Mouse (Mus musculus) stomach, postnatal 0 days (tissue): ENCODE measurements around the gene Adam11. TPM values are rescaled to one million over a fixed set of nuclear protein-coding genes. Genes with fewer than 3 reads are reported as not detected.

Experiments
- ATAC-seq: fragments of 200-750 bp; cut with Nextera tagmentation; 2 replicates; pipeline ENCODE4 v1.8.0; 2017; ENCODE audit not compliant: low FRiP score, low TSS enrichment
- DNase-seq: peaks from one replicate; pipeline ENCODE4 v3.0.0-alpha.2; 2016; ENCODE audit warnings: low spot score
- H3K27ac ChIP-seq: fragments of 300-500 bp; sonication (generic); replicated peaks from 2 replicates; pipeline ENCODE4 v1.5.1; 2014; ENCODE audit warnings: mild to moderate bottlenecking, control low read depth
- H3K27me3 ChIP-seq: fragments of 300-500 bp; sonication (generic); 2 replicates; pipeline ENCODE4 v1.6.1; 2014; ENCODE audit warnings: low read length; ENCODE audit not compliant: control insufficient read depth, insufficient read depth
- H3K36me3 ChIP-seq: fragments of 300-500 bp; sonication (generic); 2 replicates; pipeline ENCODE4 v1.6.1; 2014; ENCODE audit warnings: low read length, mixed read lengths; ENCODE audit not compliant: control insufficient read depth, insufficient read depth
- H3K4me1 ChIP-seq: fragments of 300-500 bp; sonication (generic); replicated peaks from 2 replicates; pipeline ENCODE4 v1.6.1; 2014; ENCODE audit warnings: antibody characterized with exemption; ENCODE audit not compliant: control insufficient read depth, insufficient read depth
- H3K4me2 ChIP-seq: fragments of 300-500 bp; sonication (generic); replicated peaks from 2 replicates; pipeline ENCODE4 v1.6.1; 2014; ENCODE audit warnings: low read depth, mild to moderate bottlenecking, control low read depth, moderate library complexity
- H3K4me3 ChIP-seq: fragments of 300-500 bp; sonication (generic); 2 replicates; pipeline ENCODE4 v1.5.1; 2014; ENCODE audit warnings: low read depth, low read length, control low read depth
- H3K9ac ChIP-seq: fragments of 300-500 bp; sonication (generic); 2 replicates; pipeline ENCODE4 v1.6.1; 2014; ENCODE audit warnings: mild to moderate bottlenecking, low read length, control low read depth, mixed read lengths
- H3K9me3 ChIP-seq: fragments of 300-500 bp; sonication (generic); 2 replicates; pipeline ENCODE4 v1.6.1; 2016; ENCODE audit warnings: low read length; ENCODE audit not compliant: control insufficient read depth
- CTCF ChIP-seq: IDR thresholded peaks from 2 replicates; pipeline ENCODE4 v1.5.1; 2016; ENCODE audit warnings: antibody characterized with exemption, low read depth, mild to moderate bottlenecking, moderate library complexity
- EP300 ChIP-seq: optimal IDR thresholded peaks from 2 replicates; pipeline ENCODE3; 2016; ENCODE audit warnings: antibody characterized with exemption
- WGBS: fragments of 180-500 bp; shearing (Covaris S2); extraction: QIAGEN DNeasy Blood & Tissue Kit; methylation state at CpG from one replicate; pipeline ENCODE4 v1.1.7; 2014; 5-methylcytosine and 5-hydroxymethylcytosine counted together
- polyA plus RNA-seq: library from polyadenylated mRNA; unstranded; fragments of >200 nt; fragmentation: Nextera tagmentation; extraction: Ambion mirVana; gene quantifications from 2 replicates; pipeline ENCODE4 v1.2.1, GENCODE M21; 2015

Adam11 gene
- polyA plus RNA-seq, 1 experiment from 2014 or later = 1.8 TPM

DNA sequence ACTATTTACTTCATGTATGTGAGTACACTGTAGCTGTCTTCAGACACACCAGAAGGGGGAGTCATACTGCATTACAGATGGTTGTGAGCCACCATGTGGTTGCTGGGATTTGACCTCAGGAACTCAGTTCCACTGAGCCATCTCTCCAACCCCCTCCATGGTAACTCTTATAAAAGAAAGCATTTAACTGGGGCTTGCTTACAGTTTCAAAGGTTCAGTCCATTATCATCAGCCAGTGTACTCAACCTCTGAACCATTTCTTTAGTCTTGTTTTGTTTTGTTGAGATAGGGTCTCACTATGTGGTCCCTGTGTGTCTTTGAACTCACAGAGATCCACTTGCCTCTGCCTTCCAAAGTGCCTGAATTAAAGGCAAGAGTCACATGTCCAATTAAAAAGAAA, 53.6 kb downstream of the Adam11 start:
- ATAC-seq (no peak), DNase-seq (no peak)
- Histone ChIP-seq H3K27ac (no peak overlapping the region), H3K4me1 (no peaks in the 10 kb centered on the region), H3K9me3 (no peaks in the 10 kb centered on the region), H3K4me2 (no peak overlapping the region), H3K27me3 (no peaks in the 10 kb centered on the region), H3K4me3 (no peak overlapping the region), H3K36me3 (no peaks in the 10 kb centered on the region), H3K9ac (no peak overlapping the region)
- TF ChIP-seq EP300 (no peak), CTCF (peak; percentile 33)

DNA sequence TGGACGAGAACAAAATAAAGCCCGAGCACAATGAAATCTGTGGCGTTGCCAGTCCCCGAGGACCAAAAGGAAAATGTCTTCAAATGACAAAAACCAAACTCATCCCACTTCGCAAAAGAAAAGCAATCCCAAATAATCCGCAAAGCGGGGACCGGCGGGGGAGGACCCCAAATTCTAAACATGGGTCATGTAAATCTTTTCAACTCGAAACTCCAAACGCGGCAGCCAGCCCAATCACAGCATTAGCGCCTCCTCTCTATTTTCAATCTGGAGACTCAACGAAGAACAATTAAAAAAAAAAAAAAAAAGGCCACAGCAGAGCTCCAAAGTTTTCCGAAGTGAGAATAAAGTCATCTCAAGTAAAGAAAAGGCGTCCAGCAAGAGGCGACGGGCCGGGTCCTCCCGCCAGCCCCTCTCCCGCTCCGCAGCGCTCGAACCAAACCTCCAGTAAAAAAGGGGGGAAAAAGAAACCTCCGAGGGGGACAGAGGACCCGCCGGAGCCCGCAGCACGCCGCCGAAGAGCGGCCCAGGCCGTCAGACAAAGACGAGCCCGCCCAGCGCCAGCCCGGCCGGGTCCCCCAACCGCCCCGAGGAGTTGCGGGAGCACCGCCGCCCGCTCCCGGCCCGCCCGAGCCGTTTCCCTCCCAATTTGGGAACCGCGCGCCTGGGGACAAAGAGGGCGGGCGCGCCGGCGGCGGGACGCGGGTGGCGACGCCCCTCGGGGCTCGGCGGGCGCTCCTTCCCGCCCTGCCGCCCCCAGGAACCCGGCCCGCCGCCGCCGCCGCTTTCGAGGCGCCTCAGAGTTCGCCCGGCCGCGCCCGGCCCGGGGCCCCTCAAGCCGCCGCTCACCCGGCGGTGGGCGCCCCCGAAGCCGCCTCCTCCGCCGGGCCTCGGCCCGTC, 57.1 kb downstream of the Adam11 start:
- TF ChIP-seq CTCF (peak; percentile 17; the same call in 1 of the 2 replicates), EP300 (no peak)
- Histone ChIP-seq H3K27me3 (no peaks in the 10 kb centered on the region), H3K36me3 (no peaks in the 10 kb centered on the region), H3K9me3 (no peaks in the 10 kb centered on the region), H3K4me3 (peak overlapping the region; percentile 76), H3K4me1 (no peaks in the 10 kb centered on the region), H3K4me2 (peak overlapping the region; percentile 82), H3K27ac (peak overlapping the region; percentile 96), H3K9ac (peak overlapping the region; percentile 84)
- DNase-seq = peak; percentile 45
- WGBS = under 1% methylated on average over 53 of the region's 92 CpGs
- peak; percentile 49; the same call in 1 of the 2 replicates for ATAC-seq

DNA sequence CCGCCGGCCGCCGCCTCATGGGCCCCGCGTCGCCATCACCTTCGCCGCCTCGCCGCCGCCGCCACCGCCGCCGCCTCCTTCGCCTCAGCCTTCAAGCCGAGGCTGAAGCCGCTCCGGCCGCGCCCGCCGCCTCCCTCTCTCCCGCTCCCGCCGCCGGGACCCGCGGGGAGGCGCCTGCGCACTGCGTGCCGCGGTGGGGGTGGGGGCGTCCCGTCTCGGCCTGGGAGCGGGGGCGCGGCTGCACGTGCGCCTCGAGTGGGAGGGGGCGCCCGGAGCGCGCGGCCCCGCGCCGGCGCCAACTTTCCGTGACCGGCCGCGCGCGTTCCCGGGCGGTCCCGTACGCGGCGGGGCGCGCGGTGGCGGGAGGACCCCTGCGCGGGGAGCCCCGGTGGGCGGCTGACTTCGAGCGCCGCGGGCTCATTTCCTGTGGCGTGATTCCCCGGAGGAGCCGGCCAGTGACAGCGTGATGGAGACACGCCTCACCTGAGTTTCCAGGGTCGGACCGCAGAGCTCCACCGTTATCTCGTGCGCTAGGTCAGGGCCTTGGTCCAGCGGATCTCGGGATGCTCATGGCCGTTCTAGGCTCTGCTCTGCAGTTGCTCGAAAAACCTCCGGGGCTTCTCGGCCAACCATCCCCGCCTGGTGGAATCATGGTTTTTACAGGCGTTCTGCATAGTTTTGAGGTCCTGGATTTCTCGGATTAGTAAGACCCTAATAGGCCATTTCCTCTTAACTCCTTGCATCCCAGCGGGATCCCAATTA, 58.0 kb downstream of the Adam11 start, which contains the start of gene Gjc1:
Gene Gjc1 (minus strand): TSS at position 680 of the 762 bp plus-strand sequence.
- peak; percentile 68 for DNase-seq
- Histone ChIP-seq H3K27ac (peak within 1 kb of the TSS; percentile 96), H3K27me3 (no peaks in the 10 kb centered on the region), H3K9me3 (no peaks in the 10 kb centered on the region), H3K4me3 (peak within 1 kb of the TSS; percentile 76), H3K9ac (peak within 1 kb of the TSS; percentile 84), H3K36me3 (no peaks in the 10 kb centered on the region), H3K4me2 (peak within 1 kb of the TSS; percentile 82), H3K4me1 (no peaks in the 10 kb centered on the region)
- peak; percentile 52 for TF ChIP-seq CTCF
- no peak for TF ChIP-seq EP300
- peak; percentile 85 for ATAC-seq
- WGBS = 1% methylated on average over 58 of the region's 97 CpGs

DNA sequence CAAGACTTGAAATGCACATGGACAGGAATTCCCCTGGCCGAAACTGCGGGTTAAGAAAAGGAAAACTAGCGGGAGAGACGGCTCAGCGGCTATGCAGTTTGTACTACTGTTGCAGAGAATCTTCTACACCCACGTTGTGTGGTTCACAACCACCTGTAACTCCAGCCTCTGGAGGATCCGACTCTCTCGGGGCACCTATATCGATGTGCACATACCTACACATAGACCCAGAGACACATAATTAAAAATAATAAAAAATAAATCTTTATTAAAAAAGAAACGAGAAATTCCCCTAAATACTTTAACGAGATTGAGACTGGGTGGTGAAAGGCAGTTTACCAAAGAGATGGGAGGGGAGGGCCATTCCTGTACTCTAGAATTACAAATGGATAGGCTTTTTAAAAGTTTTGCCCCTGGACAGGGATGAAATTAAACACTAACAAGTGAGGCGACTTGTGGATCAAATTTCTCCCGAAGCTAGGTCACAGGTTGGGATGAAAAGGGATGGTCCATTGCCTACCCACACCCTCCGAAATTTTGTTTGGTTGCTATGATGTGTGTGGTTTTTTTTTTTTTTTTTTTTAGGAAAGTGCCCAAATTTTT, 58.6 kb downstream of the Adam11 start:
- no peaks in the 10 kb centered on the region for H3K36me3 ChIP-seq
- no peak overlapping the region for H3K9ac ChIP-seq
- no peak for TF ChIP-seq CTCF
- TF ChIP-seq EP300 = no peak
- H3K4me3 ChIP-seq = peak overlapping the region; percentile 76
- H3K4me1 ChIP-seq = no peaks in the 10 kb centered on the region
- no peaks in the 10 kb centered on the region for H3K27me3 ChIP-seq
- DNase-seq (no peak), ATAC-seq (no peak)
- no peaks in the 10 kb centered on the region for H3K9me3 ChIP-seq
- 11% methylated on average over 14 of the region's 14 CpGs for WGBS
- peak overlapping the region; percentile 82 for H3K4me2 ChIP-seq
- H3K27ac ChIP-seq = peak overlapping the region; percentile 96

DNA sequence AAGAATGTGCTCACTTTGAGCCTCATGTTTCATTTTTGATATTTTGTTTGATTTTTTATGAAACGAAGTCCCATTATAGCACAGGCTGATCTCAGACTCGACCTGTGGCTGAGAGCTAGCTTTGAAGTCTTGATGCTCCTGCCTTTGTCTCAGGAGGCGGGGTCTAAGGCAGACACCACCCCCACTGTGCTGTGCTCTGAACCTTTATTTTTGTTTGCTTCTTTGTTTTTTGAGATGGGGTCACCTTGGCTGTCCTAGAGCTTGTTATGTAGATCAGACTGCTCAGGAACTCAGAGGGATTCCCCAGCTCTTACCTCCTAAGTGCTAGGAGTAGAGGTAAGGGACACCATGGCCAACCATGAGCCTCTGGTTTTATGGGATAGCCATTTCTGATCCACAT, 59.2 kb downstream of the Adam11 start:
- DNase-seq (no peak), ATAC-seq (no peak)
- TF ChIP-seq EP300 = no peak
- no peak for TF ChIP-seq CTCF
- no peak overlapping the region for H3K27ac ChIP-seq
- H3K27me3 ChIP-seq = no peaks in the 10 kb centered on the region
- no peak overlapping the region for H3K9ac ChIP-seq
- no peaks in the 10 kb centered on the region for H3K9me3 ChIP-seq
- no peaks in the 10 kb centered on the region for H3K36me3 ChIP-seq
- WGBS = 31% methylated on average over 3 of the region's 3 CpGs
- H3K4me1 ChIP-seq = no peaks in the 10 kb centered on the region
- H3K4me2 ChIP-seq = no peak overlapping the region
- H3K4me3 ChIP-seq = no peak overlapping the region
